Mouse (Mus musculus) midbrain, embryonic 14.5 days (tissue): ENCODE results near the gene Ngef. TPM values are rescaled to one million over a fixed set of nuclear protein-coding genes. Genes with fewer than 3 reads are reported as not detected.
A peak's percentile ranks its signal among the peaks of the same experiment; 100 is the strongest.

Source experiments
- ATAC-seq: fragments of 200-750 bp; cut with Nextera tagmentation; 2 replicates; pipeline ENCODE4 v1.8.0; 2017; ENCODE audit warnings: moderate number of reproducible peaks, moderate library complexity; ENCODE audit not compliant: low FRiP score, low TSS enrichment
- DNase-seq: peaks from one replicate; pipeline ENCODE4 v3.0.0-alpha.2; 2015
- H3K27ac ChIP-seq: fragments of 300-500 bp; sonication (generic); replicated peaks from 2 replicates; pipeline ENCODE4 v1.5.1; 2014; ENCODE audit warnings: mild to moderate bottlenecking, low read depth, low read length, moderate library complexity
- H3K27me3 ChIP-seq: fragments of 300-500 bp; sonication (generic); 2 replicates; pipeline ENCODE4 v1.6.1; 2014; ENCODE audit warnings: low read length, control low read depth, mixed read lengths; ENCODE audit not compliant: control insufficient read depth, insufficient read depth
- H3K36me3 ChIP-seq: fragments of 300-500 bp; sonication (generic); 2 replicates; pipeline ENCODE4 v1.6.1; 2014; ENCODE audit warnings: low read length, control low read depth; ENCODE audit not compliant: control insufficient read depth, insufficient read depth
- H3K4me1 ChIP-seq: fragments of 300-500 bp; sonication (generic); 2 replicates; pipeline ENCODE4 v1.6.1; 2014; ENCODE audit warnings: mild to moderate bottlenecking, antibody characterized with exemption, low read length, control low read depth; ENCODE audit not compliant: control insufficient read depth, insufficient read depth
- H3K4me2 ChIP-seq: fragments of 300-500 bp; sonication (generic); 2 replicates; pipeline ENCODE4 v1.6.1; 2014; ENCODE audit warnings: mild to moderate bottlenecking, low read length, moderate library complexity
- H3K4me3 ChIP-seq: fragments of 300-500 bp; sonication (generic); replicated peaks from 2 replicates; pipeline ENCODE4 v1.5.1; 2014; ENCODE audit warnings: low read depth, low read length
- H3K9ac ChIP-seq: fragments of 300-500 bp; sonication (generic); replicated peaks from 2 replicates; pipeline ENCODE4 v1.6.1; 2014; ENCODE audit warnings: mild to moderate bottlenecking, low read length, moderate library complexity
- H3K9me3 ChIP-seq: fragments of 300-500 bp; sonication (generic); 2 replicates; pipeline ENCODE4 v1.6.1; 2016; ENCODE audit warnings: low read length, control low read depth, mixed read lengths; ENCODE audit not compliant: control insufficient read depth
- WGBS: fragments of 180-500 bp; shearing (Covaris S2); extraction: QIAGEN DNeasy Blood & Tissue Kit; methylation state at CpG from one replicate; pipeline ENCODE4 v1.1.7; 2014; 5-methylcytosine and 5-hydroxymethylcytosine counted together
- polyA plus RNA-seq: library from polyadenylated mRNA; unstranded; fragments of >200 nt; fragmentation: Nextera tagmentation; extraction: Ambion mirVana; gene quantifications from 2 replicates; pipeline ENCODE4 v1.2.1, GENCODE M21; 2014

Ngef gene
- polyA plus RNA-seq = 13.0 and 16.6 TPM in 2 replicates

DNA sequence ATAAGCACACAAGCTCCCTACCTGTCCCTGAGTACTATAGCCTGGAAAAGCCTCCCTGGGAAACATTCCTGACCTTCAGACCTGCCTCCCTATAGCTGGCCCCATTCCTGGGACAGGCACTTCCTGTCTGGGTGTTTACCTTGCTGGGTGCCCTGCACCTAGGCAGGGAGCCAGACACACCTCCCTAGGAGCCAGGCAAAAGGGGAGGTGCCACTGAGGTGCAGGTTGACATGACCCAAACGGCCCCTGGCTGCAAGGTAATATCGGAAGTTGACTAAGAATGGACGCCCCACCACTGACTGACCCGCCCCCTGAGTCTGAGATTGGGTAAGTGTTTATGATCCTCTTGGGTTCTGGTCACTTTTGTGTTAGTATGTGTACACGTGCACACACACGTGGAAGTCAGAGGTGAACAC, at the start of gene Ngef:
Ngef (minus strand) TSS at position 71 of the 416 bp plus-strand sequence.
- Histone ChIP-seq H3K27me3 (no peaks in the 10 kb centered on the region), H3K4me3 (no peak within 1 kb of the TSS), H3K36me3 (no peaks in the 10 kb centered on the region), H3K9me3 (no peaks in the 10 kb centered on the region), H3K9ac (no peak within 1 kb of the TSS), H3K4me2 (no peak within 1 kb of the TSS), H3K27ac (no peak within 1 kb of the TSS), H3K4me1 (peaks cover 8% of the 10 kb centered on the region)
- WGBS = 82% methylated on average over 6 of the region's 6 CpGs
- DNase-seq = no peak
- ATAC-seq = peak; percentile 24; the same call in 1 of the 2 replicates

DNA sequence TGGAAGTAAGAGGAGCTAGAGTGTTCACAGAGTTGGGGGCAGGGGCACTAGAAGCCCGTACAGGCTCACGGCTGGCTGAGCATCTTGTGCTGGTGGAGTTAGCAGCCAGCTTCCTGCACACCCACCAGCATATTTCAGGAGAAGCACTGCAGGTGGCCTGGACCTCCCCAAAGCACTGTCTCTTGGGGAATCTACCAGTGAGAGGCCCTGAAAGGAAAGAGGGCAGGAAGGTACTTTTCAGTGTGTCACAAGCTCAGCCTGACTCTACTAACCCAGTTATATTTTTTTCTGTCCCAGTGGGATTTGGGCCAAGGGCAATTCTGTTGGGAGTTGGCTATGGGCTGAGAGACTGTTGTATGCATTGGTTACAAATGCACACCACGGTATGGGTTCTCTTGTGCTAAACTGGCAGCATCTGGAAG, 48.2 kb upstream of the Ngef start:
- Histone ChIP-seq H3K27ac (no peak overlapping the region), H3K36me3 (no peaks in the 10 kb centered on the region), H3K27me3 (no peaks in the 10 kb centered on the region), H3K9ac (no peak overlapping the region), H3K4me2 (no peak overlapping the region), H3K9me3 (no peaks in the 10 kb centered on the region), H3K4me1 (no peaks in the 10 kb centered on the region), H3K4me3 (no peak overlapping the region)
- ATAC-seq = no peak
- WGBS = 60% methylated on average over 3 of the region's 3 CpGs
- no peak for DNase-seq

DNA sequence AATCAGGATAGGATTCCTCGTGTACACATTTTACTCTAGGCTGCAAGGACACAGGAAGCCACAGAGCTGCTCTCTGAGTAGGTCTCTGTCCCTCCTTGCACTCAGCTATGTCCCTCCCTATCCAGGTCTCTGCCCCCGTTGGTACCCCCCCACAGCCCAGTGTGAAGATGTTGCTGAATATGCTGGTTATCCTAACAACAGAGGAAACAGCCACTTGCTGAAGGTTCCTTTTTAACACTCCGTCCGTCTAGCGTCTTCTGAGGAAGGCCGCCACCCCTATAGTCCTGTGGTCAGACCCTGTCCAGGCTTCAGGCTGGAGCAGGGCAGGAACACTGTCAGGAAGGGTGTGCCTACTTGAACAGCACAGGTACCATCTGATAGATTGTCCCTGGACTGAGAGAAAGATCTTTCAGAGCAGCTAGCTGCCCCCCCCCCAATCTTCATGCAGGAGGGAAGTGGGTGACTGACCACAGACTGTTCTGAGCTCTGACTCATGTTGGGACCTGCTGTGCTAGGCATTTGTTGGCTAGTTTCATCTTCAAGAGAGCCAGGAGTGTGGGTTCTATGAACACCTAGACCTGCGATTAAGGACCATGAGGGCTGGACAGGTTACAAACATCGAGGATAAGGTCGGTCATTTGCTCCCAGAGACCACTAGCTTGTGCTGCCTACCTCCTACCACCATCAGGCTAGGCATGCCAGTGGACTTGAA, 47.6 kb upstream of the Ngef start:
- DNase-seq (no peak), ATAC-seq (no peak)
- WGBS = 88% methylated on average over 9 of the region's 9 CpGs
- Histone ChIP-seq H3K27ac (no peak overlapping the region), H3K36me3 (no peaks in the 10 kb centered on the region), H3K4me2 (no peak overlapping the region), H3K4me1 (no peaks in the 10 kb centered on the region), H3K9me3 (no peaks in the 10 kb centered on the region), H3K27me3 (no peaks in the 10 kb centered on the region), H3K9ac (no peak overlapping the region), H3K4me3 (no peak overlapping the region)

DNA sequence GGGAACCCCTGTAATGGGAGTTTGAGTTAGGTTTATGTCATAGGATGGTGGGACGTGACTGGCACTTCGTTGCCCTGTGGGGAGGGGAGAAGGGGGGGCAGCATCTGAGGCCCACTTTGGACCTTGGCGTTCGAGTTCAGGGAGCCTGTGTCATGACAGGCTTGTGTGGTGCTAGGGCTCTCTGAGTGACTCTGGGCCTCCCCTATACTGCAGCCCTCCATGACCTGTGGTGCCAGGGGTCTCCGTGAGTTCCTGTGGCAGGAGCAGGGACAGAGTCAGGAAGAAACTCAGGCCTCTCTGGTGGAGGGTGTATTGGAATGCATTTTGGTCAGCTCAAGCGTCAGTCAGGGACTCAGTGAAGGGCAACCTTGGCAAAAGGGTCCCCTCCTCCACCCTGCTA, 47.0 kb upstream of the Ngef start:
- H3K27me3 ChIP-seq = no peaks in the 10 kb centered on the region
- H3K4me2 ChIP-seq = no peak overlapping the region
- no peaks in the 10 kb centered on the region for H3K36me3 ChIP-seq
- H3K4me3 ChIP-seq = no peak overlapping the region
- DNase-seq (no peak), ATAC-seq (no peak)
- H3K9me3 ChIP-seq = no peaks in the 10 kb centered on the region
- no peak overlapping the region for H3K9ac ChIP-seq
- no peaks in the 10 kb centered on the region for H3K4me1 ChIP-seq
- WGBS = 89% methylated on average over 6 of the region's 6 CpGs
- H3K27ac ChIP-seq = no peak overlapping the region

DNA sequence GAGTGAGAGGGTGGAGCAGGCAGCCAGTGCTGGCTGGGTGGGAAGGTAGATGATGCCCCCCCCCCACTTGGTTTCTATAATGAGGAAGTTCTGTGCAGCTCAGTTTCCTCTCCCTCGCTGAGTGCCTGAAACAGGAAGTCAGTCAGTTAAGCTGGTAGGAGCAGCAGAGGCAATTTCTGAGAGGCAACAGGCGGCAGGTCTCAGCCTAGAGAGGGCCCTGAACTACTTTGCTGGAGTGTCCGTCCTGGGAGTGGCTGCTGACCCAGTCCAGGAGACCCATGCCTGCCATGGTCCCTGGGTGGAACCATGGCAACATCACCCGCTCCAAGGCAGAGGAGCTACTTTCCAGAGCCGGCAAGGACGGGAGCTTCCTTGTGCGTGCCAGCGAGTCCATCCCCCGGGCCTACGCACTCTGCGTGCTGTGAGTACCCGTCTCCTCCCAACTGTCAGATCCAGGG, 46.6 kb upstream of the Ngef start, which contains the start of gene Inpp5d:
Inpp5d (plus strand) TSS at position 102 of the 458 bp plus-strand sequence.
- Histone ChIP-seq H3K27me3 (no peaks in the 10 kb centered on the region), H3K36me3 (no peaks in the 10 kb centered on the region), H3K27ac (no peak within 1 kb of the TSS), H3K4me3 (no peak within 1 kb of the TSS), H3K9ac (no peak within 1 kb of the TSS), H3K9me3 (no peaks in the 10 kb centered on the region), H3K4me2 (no peak within 1 kb of the TSS), H3K4me1 (no peaks in the 10 kb centered on the region)
- 90% methylated on average over 12 of the region's 12 CpGs for whole genome bisulfite sequencing
- DNase-seq = no peak
- no peak for ATAC-seq

DNA sequence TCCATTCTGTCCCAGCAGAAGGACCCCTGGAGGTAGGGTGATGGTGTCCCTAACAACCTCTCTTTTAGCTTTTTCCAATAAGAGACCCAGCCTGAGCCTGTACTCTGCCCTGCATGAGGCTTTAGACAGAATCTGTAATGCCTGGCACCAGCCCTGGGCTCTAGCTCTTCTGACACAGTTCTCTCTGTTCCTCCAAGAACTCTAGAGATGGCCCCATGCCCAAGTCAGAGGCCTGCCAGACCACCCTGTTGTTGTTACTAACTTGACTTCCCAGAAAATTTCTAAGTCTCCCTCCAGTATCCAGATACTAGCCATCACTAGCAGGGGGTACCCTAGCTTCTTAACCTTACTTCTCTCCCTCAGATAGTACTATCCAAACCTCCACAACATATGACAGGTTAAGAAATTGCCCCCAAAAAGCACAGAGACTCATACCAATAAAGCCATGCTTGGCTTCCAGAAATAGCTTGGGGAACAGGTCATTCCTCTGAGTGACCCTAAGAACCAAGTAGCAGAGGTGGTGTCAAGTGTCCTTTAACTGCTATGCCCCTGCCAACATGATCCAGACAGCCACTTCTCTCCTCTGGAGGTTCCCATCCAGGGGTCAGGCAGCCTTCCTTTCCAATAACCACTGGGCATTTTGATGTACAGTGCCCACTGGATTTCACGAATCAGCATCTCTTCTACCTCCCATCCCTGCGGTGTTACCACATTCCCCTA, 41.1 kb upstream of the Ngef start:
- 88% methylated on average over 2 of the region's 2 CpGs for WGBS
- H3K9me3 ChIP-seq = no peaks in the 10 kb centered on the region
- no peak overlapping the region for H3K4me3 ChIP-seq
- H3K27me3 ChIP-seq = no peaks in the 10 kb centered on the region
- H3K4me2 ChIP-seq = no peak overlapping the region
- H3K27ac ChIP-seq = no peak overlapping the region
- no peaks in the 10 kb centered on the region for H3K36me3 ChIP-seq
- no peaks in the 10 kb centered on the region for H3K4me1 ChIP-seq
- ATAC-seq = no peak
- no peak overlapping the region for H3K9ac ChIP-seq
- no peak for DNase-seq

DNA sequence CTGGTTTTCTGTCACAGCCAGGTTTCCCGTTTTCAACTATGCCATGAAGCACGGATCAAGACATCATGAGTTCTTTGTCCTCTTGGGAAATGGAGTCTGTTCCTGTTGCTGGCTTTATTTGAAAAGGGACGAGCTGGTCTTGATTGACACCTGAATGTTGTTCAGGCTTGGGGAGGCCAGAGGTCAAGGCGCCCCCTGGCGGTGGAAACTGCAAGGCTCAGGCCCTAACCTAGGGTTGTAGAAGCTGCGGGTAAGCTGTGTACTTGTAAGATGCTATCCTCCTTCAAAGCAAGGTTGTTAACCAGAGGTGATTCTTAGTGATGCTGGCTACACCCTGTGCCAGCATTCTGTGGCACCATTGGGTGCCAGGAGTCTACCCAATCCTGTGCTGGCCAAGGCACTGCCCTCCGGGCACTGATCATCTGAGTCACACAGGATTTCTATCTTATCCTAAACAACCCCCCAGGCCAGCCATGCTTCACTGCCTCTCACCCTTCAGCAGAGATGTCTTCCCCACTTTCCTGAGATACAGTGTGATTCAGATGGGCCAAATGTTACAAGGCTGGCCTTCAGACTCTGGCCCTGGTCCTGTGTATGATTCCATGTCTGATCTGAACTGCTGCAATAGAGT, 34.9 kb upstream of the Ngef start:
- Histone ChIP-seq H3K4me1 (no peaks in the 10 kb centered on the region), H3K4me3 (no peak overlapping the region), H3K36me3 (no peaks in the 10 kb centered on the region), H3K9ac (no peak overlapping the region), H3K4me2 (no peak overlapping the region), H3K27me3 (no peaks in the 10 kb centered on the region), H3K9me3 (no peaks in the 10 kb centered on the region), H3K27ac (no peak overlapping the region)
- DNase-seq (peak; percentile 62), ATAC-seq (no peak)
- WGBS = 26% methylated on average over 7 of the region's 7 CpGs

DNA sequence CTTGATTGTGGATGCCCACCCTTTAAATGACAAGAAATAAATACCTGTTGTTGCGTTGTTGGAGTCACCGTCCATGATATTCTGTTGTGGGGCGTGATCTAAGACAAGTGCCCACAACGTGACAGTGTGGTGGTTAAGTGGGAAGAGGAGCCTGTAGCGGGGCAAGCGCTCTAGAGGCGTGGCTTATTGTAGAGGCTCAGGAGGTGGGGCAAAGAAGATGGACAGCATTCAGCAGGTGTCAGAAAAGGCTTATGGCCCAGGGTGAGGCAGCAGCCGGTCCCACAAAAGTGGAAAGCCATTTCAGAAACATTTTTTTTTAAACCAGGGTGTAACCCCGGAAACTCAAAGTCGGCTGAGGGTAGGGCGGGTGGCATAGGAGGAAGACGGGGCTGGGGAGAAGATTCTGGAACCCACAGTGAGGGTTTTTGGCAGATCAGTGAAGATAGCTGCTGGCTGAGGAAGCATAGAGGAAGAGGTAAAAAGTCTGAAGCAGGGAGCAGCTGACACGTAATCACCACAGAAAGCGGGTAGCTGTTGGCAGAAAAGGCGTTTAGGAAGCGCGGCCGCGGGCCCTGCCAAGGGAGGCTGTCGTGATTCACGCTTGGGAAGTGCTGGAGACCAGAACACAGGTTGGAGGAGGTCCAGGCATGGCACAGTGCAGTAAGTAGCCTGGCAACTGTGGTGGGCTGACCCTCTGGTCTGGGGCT, 33.9 kb upstream of the Ngef start:
- no peak overlapping the region for H3K4me3 ChIP-seq
- H3K4me1 ChIP-seq = no peaks in the 10 kb centered on the region
- no peak for ATAC-seq
- 84% methylated on average over 21 of the region's 21 CpGs for WGBS
- H3K27me3 ChIP-seq = no peaks in the 10 kb centered on the region
- DNase-seq = peak; percentile 54
- H3K9me3 ChIP-seq = no peaks in the 10 kb centered on the region
- no peak overlapping the region for H3K9ac ChIP-seq
- no peak overlapping the region for H3K4me2 ChIP-seq
- no peak overlapping the region for H3K27ac ChIP-seq
- no peaks in the 10 kb centered on the region for H3K36me3 ChIP-seq
